ENCODE assay signal across 21 mouse cellular contexts in the genomic region with DNA sequence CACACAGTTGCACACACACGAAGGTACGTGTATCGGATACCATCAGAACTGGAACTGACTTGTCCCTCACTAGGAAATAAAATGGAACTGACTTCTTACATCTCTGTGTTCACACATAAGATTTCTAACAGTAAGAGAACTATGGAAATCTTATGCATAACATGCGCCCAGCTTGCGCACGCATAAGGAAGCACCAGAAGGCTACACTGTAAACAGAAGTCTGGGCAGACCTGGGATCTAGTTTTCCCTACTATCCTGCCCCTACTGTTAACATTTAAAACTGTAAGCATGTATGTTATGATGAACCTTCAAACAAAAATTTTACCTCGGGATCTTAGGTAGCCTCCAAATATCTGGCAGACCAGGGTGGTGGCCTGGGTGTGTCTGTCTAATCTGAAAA. TPM values are rescaled to one million over a fixed set of nuclear protein-coding genes. Genes with fewer than 3 reads are reported as not detected.
DNase-seq lines count a peak whose midpoint lies in the region; ATAC-seq and TF ChIP-seq lines count a peak whose summit lies in the region.
"Had no signal": no experiment of that assay in that cellular context is flagged by ENCODE, and none has a peak within 500 bp of the region (broad histone marks: within the 10 kb centered on the region; RNA-seq: fewer than 3 reads in every experiment).

No protein-coding gene starts in this region.

- no peak for TF ChIP-seq EP300 in liver, postnatal 0 days (IDR thresholded peaks at IDR 0.05; ENCODE audit: low read depth)

- ATAC-seq in liver, embryonic 15.5 days (ENCODE audit: insufficient read depth) = peak; percentile 49; the same call in 1 of the 2 replicates
- ATAC-seq in liver, postnatal 0 days = no peak
- 0 out of 2 replicates have a peak, but pooled peaks have one; percentile 32 for ATAC-seq in erythroblast, adult 5-6 weeks (replicated peaks; ENCODE audit: low FRiP score, poor library complexity, severe bottlenecking)
- ATAC-seq: forebrain, embryonic 13.5 days; forebrain, embryonic 15.5 days had no signal

- H3K9me3 ChIP-seq in liver, embryonic 15.5 days (replicated peaks) = no peaks in the 10 kb centered on the region
- H3K9me3 ChIP-seq in liver, postnatal 0 days (ENCODE audit: low read length) = no peaks in the 10 kb centered on the region
- H3K9me3 ChIP-seq: embryonic facial prominence, embryonic 10.5 days; embryonic facial prominence, embryonic 12.5 days; forebrain, embryonic 10.5 days; forebrain, embryonic 13.5 days; forebrain, embryonic 15.5 days had no signal

- peaks cover 10% of the 10 kb centered on the region for H3K4me1 ChIP-seq in liver, embryonic 15.5 days (replicated peaks)
- H3K4me1 ChIP-seq in liver, postnatal 0 days (ENCODE audit: insufficient read depth) = no peaks in the 10 kb centered on the region
- H3K4me1 ChIP-seq: embryonic facial prominence, embryonic 10.5 days; embryonic facial prominence, embryonic 12.5 days; forebrain, embryonic 10.5 days; forebrain, embryonic 13.5 days; forebrain, embryonic 15.5 days had no signal

- H3K9ac ChIP-seq in liver, embryonic 15.5 days = no peak overlapping the region
- H3K9ac ChIP-seq in liver, postnatal 0 days (replicated peaks) = no peak overlapping the region
- H3K9ac ChIP-seq: embryonic facial prominence, embryonic 12.5 days; forebrain, embryonic 13.5 days; forebrain, embryonic 15.5 days had no signal

- DNase-seq in layer of hippocampus, adult 2 months (ENCODE audit: low spot score in 2 of 2) = no peak
- no peak for DNase-seq in layer of hippocampus, adult 11-12 months (ENCODE audit: low spot score)
- DNase-seq in liver, postnatal 0 days = no peak
- no peak for DNase-seq in gastrocnemius, postnatal 4 days (ENCODE audit: low spot score in 2 of 2)
- DNase-seq in left cerebral cortex, postnatal 25 days (ENCODE audit: low spot score in 2 of 2) = no peak
- DNase-seq: adrenal gland, adult 2 months; adrenal gland, postnatal 10 days; adrenal gland, postnatal 25 days; cerebellum, adult 11-12 months; cerebellum, adult 2 months; cerebellum, adult 9-10 months; cerebellum, postnatal 10 days; cerebellum, postnatal 25 days had no signal

- WGBS in liver, embryonic 15.5 days (ENCODE audit: insufficient replicate concordance) = 83% methylated on average over 7 of the region's 7 CpGs
- 87% methylated on average over 7 of the region's 7 CpGs for WGBS in liver, postnatal 0 days (ENCODE audit: insufficient replicate concordance)

- no peak overlapping the region for H3K27ac ChIP-seq in layer of hippocampus, adult 2 months
- no peak overlapping the region for H3K27ac ChIP-seq in liver, embryonic 15.5 days (replicated peaks)
- no peak overlapping the region for H3K27ac ChIP-seq in liver, postnatal 0 days (ENCODE audit: low read depth)
- H3K27ac ChIP-seq: embryonic facial prominence, embryonic 10.5 days; embryonic facial prominence, embryonic 12.5 days; forebrain, embryonic 10.5 days; forebrain, embryonic 13.5 days; forebrain, embryonic 15.5 days had no signal

- H3K4me2 ChIP-seq in liver, embryonic 15.5 days = no peak overlapping the region
- H3K4me2 ChIP-seq in liver, postnatal 0 days (ENCODE audit: low read depth, low read length) = no peak overlapping the region
- H3K4me2 ChIP-seq: embryonic facial prominence, embryonic 12.5 days; forebrain, embryonic 13.5 days; forebrain, embryonic 15.5 days had no signal

- peak; percentile 24 for TF ChIP-seq CTCF in layer of hippocampus, adult 2 months (conservative IDR thresholded peaks at IDR 0.05)
- TF ChIP-seq CTCF in liver, postnatal 0 days (IDR thresholded peaks at IDR 0.05; ENCODE audit: low read depth) = no peak

- intact Hi-C loops in left cerebral cortex, postnatal 25 days (cut with DNase I) = loop anchor here (10.0 kb wide), 1 partner anchor 1073 kb away; no protein-coding TSS in a partner anchor

- H3K4me3 ChIP-seq in layer of hippocampus, adult 2 months = no peak overlapping the region
- no peak overlapping the region for H3K4me3 ChIP-seq in liver, embryonic 15.5 days (replicated peaks)
- no peak overlapping the region for H3K4me3 ChIP-seq in liver, postnatal 0 days (ENCODE audit: low read depth, low read length)
- H3K4me3 ChIP-seq: embryonic facial prominence, embryonic 10.5 days; embryonic facial prominence, embryonic 12.5 days; erythroblast, embryonic 14.5 days; forebrain, embryonic 10.5 days; forebrain, embryonic 13.5 days; forebrain, embryonic 15.5 days had no signal

- peaks cover 78% of the 10 kb centered on the region for H3K36me3 ChIP-seq in liver, embryonic 15.5 days (replicated peaks)
- H3K36me3 ChIP-seq in liver, postnatal 0 days (replicated peaks; ENCODE audit: insufficient read depth, low read length) = peaks cover 79% of the 10 kb centered on the region

- no peaks in the 10 kb centered on the region for H3K27me3 ChIP-seq in liver, embryonic 15.5 days
- no peaks in the 10 kb centered on the region for H3K27me3 ChIP-seq in liver, postnatal 0 days (ENCODE audit: insufficient read depth, low read length)
- H3K27me3 ChIP-seq: embryonic facial prominence, embryonic 12.5 days; forebrain, embryonic 13.5 days; forebrain, embryonic 15.5 days had no signal

RNA-seq across cellular contexts. Expression of a gene that starts 10.1 kb away (rescaled TPM):
- total RNA-seq in layer of hippocampus, adult 2 months (2021) = 10 to 100 TPM; 20.2 to 20.8 TPM
- polyA plus RNA-seq in liver, embryonic 15.5 days (2015; fragmentation: Nextera tagmentation; extraction: Ambion mirVana) = 3.4 TPM in 2 replicates
- 2.3 and 2.7 TPM in 2 replicates for polyA plus RNA-seq in liver, postnatal 0 days (2015; fragmentation: Nextera tagmentation; extraction: Ambion mirVana)
- total RNA-seq in erythroblast, adult 5-6 weeks (2015; ENCODE audit: low replicate concordance) = 6.1 and 9.6 TPM in 2 replicates
- total RNA-seq in erythroblast, adult 5-6 weeks (2017; ENCODE audit: low replicate concordance) = 3.6 and 17.0 TPM in 2 replicates
- 10 to 100 TPM; 11.9 to 13.1 TPM for total RNA-seq in gastrocnemius, postnatal 4 days (2021)
- total RNA-seq in left cerebral cortex, postnatal 25 days (2021) = 10 to 100 TPM; 22.1 to 24.0 TPM
